Mouse (Mus musculus) erythroblast, embryonic 14.5 days (primary cell): ENCODE results near the gene Ndufs5.

Experiments used
- GATA1 ChIP-seq: IDR thresholded peaks from 2 replicates; pipeline ENCODE4 v1.6.1; 2012; ENCODE audit warnings: low read length, inconsistent platforms, mixed read lengths
- TAL1 ChIP-seq: IDR thresholded peaks from 3 replicates; pipeline ENCODE4 v1.6.1; 2012; ENCODE audit warnings: low read length, inconsistent platforms, mixed read lengths

GRCm38 (mm10) chr4:123758306-123758705, 40.3 kb upstream of the Ndufs5 start:
- no peak for TF ChIP-seq GATA1
- no peak for TF ChIP-seq TAL1
